ENCODE assay signal across 24 mouse cellular contexts in genomic region chr9:16213324-16213723, GRCm38 (mm10).
"Had no signal": no experiment of that assay in that cellular context is flagged by ENCODE, and none has a peak within 500 bp of the region (broad histone marks: within the 10 kb centered on the region; RNA-seq: fewer than 3 reads in every experiment).

No protein-coding gene starts in this region.

- H3K9me3 ChIP-seq: hindbrain, embryonic 10.5 days; hindbrain, embryonic 12.5 days; hindbrain, embryonic 15.5 days; intestine, embryonic 15.5 days; limb, embryonic 13.5 days; limb, embryonic 15.5 days; liver, embryonic 13.5 days had no signal

- H3K27ac ChIP-seq: gastrocnemius, adult 2 months; heart, adult 2 months; hindbrain, embryonic 10.5 days; intestine, embryonic 15.5 days; kidney, postnatal 0 days; limb, embryonic 13.5 days; limb, embryonic 15.5 days; liver, embryonic 13.5 days had no signal

- H3K27me3 ChIP-seq: hindbrain, embryonic 12.5 days; hindbrain, embryonic 15.5 days; intestine, embryonic 15.5 days; limb, embryonic 13.5 days; limb, embryonic 15.5 days; liver, embryonic 13.5 days had no signal

- ATAC-seq: inflammation-experienced regulatory T-cells, adult 6 months; intestine, embryonic 15.5 days; intestine, postnatal 0 days had no signal

- H3K9ac ChIP-seq: hindbrain, embryonic 12.5 days; hindbrain, embryonic 15.5 days; intestine, embryonic 15.5 days; limb, embryonic 13.5 days; limb, embryonic 15.5 days; liver, embryonic 13.5 days had no signal

- H3K36me3 ChIP-seq: hindbrain, embryonic 10.5 days; hindbrain, embryonic 12.5 days; hindbrain, embryonic 15.5 days; intestine, embryonic 15.5 days; limb, embryonic 13.5 days; limb, embryonic 15.5 days; liver, embryonic 13.5 days had no signal

- H3K4me3 ChIP-seq: gastrocnemius, adult 2 months; heart, adult 2 months; hindbrain, embryonic 10.5 days; hindbrain, embryonic 12.5 days; hindbrain, embryonic 15.5 days; intestine, embryonic 15.5 days; limb, embryonic 13.5 days; limb, embryonic 15.5 days; liver, embryonic 13.5 days had no signal

- DNase-seq: gastrocnemius, adult 2 months; gastrocnemius, postnatal 10 days; gastrocnemius, postnatal 25 days; heart, adult 2 months; heart, postnatal 10 days; heart, postnatal 4 days; kidney, adult 18-20 months; kidney, adult 8-10 months; kidney, postnatal 14 days; kidney, postnatal 36 days; layer of hippocampus, adult 9-11 months; layer of hippocampus, postnatal 36 days; left cerebral cortex, postnatal 4 days; liver, embryonic 13.5 days had no signal

- H3K4me2 ChIP-seq: heart, embryonic 11.5 days; hindbrain, embryonic 12.5 days; hindbrain, embryonic 15.5 days; intestine, embryonic 15.5 days; limb, embryonic 13.5 days; limb, embryonic 15.5 days; liver, embryonic 13.5 days had no signal
